Mouse (Mus musculus): ENCODE results near the gene Reep1.

The Reep1 gene

GRCm38 (mm10) chr6:71737202-71737601 is 29.8 kb downstream of the Reep1 start:
- peak; percentile 54 for ATAC-seq (ENCODE audit: low TSS enrichment)

DNA sequence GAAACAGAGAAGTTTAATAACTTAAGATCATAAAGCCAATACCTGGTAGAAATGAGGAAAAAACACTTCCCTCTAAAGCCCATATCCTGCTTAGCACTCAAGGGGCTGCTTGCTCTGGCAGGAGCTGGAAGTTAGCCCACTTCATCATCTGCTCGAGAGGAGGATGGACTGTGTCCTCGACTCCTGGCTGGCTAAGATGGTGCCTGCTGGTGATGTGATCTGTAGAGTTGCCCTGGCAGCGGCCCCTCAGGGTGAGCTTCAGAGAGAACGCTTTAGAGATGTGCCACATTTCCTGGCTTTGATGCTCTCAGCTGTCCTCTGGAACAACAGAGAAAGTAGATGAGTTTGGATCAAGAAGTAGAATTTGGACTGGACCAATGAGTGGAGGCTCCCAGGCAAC is 31.2 kb downstream of the Reep1 start:
- no peak for ATAC-seq (ENCODE audit: low TSS enrichment)

GRCm38 (mm10) chr6:71740921-71741320 is 33.6 kb downstream of the Reep1 start:
- ATAC-seq (ENCODE audit: low TSS enrichment), result no peak

GRCm38 (mm10) chr6:71741998-71742636 is 34.8 kb downstream of the Reep1 start:
- ATAC-seq (ENCODE audit: low TSS enrichment), result no peak

GRCm38 (mm10) chr6:71744934-71745333 is 37.6 kb downstream of the Reep1 start:
- ATAC-seq (ENCODE audit: low TSS enrichment), result 0 out of 2 replicates have a peak, but pooled peaks have one; percentile 29

- ATAC-seq (ENCODE audit: low TSS enrichment), result peak; percentile 77
These were observed 38.3 kb downstream of the Reep1 start for GRCm38 (mm10) chr6:71745482-71746234.

DNA sequence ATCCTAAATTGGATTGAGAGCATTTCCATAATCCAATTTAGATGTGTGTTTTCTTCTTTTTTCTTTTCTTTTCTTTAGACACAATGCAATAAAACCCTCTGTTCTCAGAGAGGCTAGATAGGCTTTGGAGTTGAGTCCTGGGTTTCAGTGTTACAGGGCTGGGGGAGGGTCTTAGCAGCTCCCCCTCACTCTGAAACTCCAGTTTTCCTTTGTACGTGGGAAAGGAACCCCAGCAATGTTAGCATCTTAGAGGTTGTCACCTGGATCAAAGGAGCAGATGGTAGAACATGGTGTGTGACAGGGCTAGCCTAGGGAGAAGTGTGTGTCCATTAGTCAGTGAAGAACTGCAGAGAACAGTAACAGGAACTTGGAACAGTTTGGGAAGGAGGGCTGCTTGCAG is 38.9 kb downstream of the Reep1 start:
- peak; percentile 39 for ATAC-seq (ENCODE audit: low TSS enrichment)

DNA sequence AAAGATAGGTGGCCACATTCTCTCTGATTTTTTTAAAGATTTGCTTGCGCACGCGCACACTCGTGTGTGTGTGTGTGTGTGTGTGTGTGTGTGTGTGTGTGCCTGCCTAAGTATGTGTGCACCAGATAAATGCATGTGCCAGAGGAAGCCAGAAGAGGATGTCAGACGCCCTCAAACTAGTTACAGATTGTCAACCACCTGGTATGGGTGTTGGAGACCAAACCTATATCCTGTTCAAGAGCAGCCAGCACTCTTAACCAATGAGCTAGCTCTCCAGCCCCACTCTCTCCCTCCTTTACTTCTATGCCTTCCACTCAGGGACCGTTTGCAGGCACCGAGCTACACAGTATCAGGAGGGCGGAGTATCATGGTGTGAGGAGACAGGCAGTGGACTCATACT is 39.5 kb downstream of the Reep1 start:
- peak; percentile 39 for ATAC-seq (ENCODE audit: low TSS enrichment)

DNA sequence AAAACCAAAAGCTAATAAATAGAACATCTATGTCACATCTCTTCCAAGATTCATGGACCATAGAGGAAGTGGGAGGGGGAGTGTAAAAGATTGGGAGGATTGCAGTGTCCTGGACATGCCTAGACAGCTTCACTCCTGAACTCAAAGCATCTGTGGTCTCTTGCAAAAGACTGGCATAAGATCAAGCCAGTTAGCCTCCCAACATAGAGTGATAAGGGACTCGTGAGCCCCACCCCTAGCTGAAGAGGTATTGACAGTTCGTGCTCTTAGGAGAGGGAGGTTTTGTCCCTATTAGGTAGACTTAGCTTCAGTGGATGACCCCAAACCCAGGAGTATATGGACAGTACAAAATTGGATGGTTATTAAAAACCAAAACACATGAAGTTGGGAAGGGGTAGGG is 44.2 kb downstream of the Reep1 start:
- ATAC-seq (ENCODE audit: low TSS enrichment), result no peak

GRCm38 (mm10) chr6:71752791-71753464 is 45.6 kb downstream of the Reep1 start:
- peak; percentile 40 for ATAC-seq (ENCODE audit: low TSS enrichment)

GRCm38 (mm10) chr6:71757039-71757894 is 49.9 kb downstream of the Reep1 start:
- peak; percentile 67 for ATAC-seq (ENCODE audit: low TSS enrichment)

DNA sequence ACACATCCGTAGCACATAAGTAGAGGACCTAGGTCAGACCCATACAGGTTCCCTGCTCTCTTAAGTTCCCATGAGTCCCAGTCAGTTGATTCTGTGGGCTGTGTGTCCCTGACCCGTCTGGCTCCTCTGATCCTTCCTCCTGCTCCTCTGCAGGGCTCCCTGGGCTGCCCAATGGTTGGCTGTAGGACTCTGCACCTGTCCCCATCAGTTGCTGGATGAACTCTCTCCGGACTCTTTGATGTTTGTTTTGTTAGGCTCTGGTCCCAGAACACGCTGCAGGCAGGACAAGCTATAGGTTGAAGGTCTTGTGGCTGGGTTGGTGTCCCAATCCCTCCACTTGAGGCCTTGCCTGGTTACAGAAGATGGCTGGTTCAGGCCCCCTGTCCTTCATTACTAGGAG is 51.4 kb downstream of the Reep1 start:
- no peak for ATAC-seq (ENCODE audit: low TSS enrichment)

- no peak for ATAC-seq (ENCODE audit: low TSS enrichment)
These were observed 52.7 kb downstream of the Reep1 start for GRCm38 (mm10) chr6:71760073-71760472.

GRCm38 (mm10) chr6:71767761-71768160 is 60.4 kb downstream of the Reep1 start:
- ATAC-seq (ENCODE audit: low TSS enrichment), result no peak

GRCm38 (mm10) chr6:71769901-71770690 is 62.7 kb downstream of the Reep1 start:
- ATAC-seq (ENCODE audit: low TSS enrichment), result no peak

DNA sequence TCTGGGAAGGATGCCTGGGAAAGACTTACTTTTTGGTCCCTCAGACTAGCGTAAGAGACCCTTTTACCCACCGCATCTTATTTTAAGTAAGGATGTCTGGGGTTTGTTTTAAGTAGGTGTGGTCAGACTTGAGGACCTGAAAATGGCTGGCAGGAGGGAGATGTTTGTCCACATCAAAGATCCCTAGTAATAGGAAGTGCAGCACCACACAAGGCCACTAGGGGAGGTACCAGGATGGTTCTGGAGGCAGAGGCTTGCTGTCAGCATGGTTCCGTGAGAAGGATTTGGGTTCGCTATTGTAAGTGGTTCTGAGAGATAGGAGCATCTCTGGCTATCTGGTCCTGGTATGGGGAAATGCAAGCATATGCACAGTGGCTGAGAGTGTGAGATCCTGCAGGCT is 63.5 kb downstream of the Reep1 start:
- ATAC-seq (ENCODE audit: low TSS enrichment), result no peak

GRCm38 (mm10) chr6:71771282-71771681 is 63.9 kb downstream of the Reep1 start:
- ATAC-seq (ENCODE audit: low TSS enrichment), result no peak

DNA sequence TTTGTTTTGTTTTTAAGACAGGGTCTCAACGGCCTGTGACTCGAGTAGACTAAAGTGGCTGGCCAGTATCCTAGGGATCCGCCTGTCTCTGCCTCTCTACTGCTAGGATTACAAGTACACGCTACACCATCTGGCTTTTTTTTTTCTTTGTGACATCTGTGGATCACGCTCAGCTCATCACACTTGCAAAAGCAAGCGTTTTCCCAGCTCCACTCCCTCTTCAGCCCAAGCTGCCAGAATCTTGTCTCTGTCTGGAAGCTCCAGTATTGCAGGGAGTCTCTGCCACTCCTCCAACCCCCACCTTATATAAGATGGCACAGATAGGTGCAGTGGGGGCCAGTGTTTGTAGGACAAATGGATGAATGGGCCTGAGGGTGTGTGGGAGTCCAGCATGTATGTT is 64.8 kb downstream of the Reep1 start:
- ATAC-seq (ENCODE audit: low TSS enrichment), result peak; percentile 95

GRCm38 (mm10) chr6:71772636-71773208 is 65.4 kb downstream of the Reep1 start:
- peak; percentile 31 for ATAC-seq (ENCODE audit: low TSS enrichment)

- ATAC-seq (ENCODE audit: low TSS enrichment), result peak; percentile 67
These were observed 70.7 kb downstream of the Reep1 start for GRCm38 (mm10) chr6:71778016-71778415.

- no peak for ATAC-seq (ENCODE audit: low TSS enrichment)
These were observed 72.5 kb downstream of the Reep1 start for GRCm38 (mm10) chr6:71779831-71780230.

Data from frontal cortex, adult (tissue).